Mouse (Mus musculus) ES-Bruce4 (cell line): ENCODE measurements around the gene Rsph6a. TPM values are rescaled to one million over a fixed set of nuclear protein-coding genes. Genes with fewer than 3 reads are reported as not detected.

Experiments
- H3K27ac ChIP-seq: 2 replicates; pipeline ENCODE4 v1.5.1; 2012; ENCODE audit warnings: low read length, inconsistent platforms; ENCODE audit not compliant: insufficient read depth
- H3K27me3 ChIP-seq: 2 replicates; pipeline ENCODE4 v1.6.1; 2012; ENCODE audit warnings: mild to moderate bottlenecking, low read length, inconsistent platforms; ENCODE audit not compliant: control insufficient read depth, poor library complexity, insufficient read depth, severe bottlenecking
- H3K36me3 ChIP-seq: 2 replicates; pipeline ENCODE4 v1.6.1; 2012; ENCODE audit warnings: inconsistent platforms, mild to moderate bottlenecking, low read length, moderate library complexity; ENCODE audit not compliant: control insufficient read depth, poor library complexity, insufficient read depth, severe bottlenecking
- H3K4me1 ChIP-seq: one replicate; pipeline ENCODE4 v1.8.1; 2011; ENCODE audit warnings: low read length; ENCODE audit not compliant: control insufficient read depth, insufficient read depth
- H3K4me3 ChIP-seq: 2 replicates; pipeline ENCODE4 v1.5.1; 2011; ENCODE audit warnings: low read depth, mild to moderate bottlenecking, low read length
- H3K9ac ChIP-seq: 2 replicates; pipeline ENCODE4 v1.6.1; 2012; ENCODE audit warnings: low read depth, mild to moderate bottlenecking, inconsistent platforms; ENCODE audit not compliant: poor library complexity, severe bottlenecking
- H3K9me3 ChIP-seq: replicated peaks from 2 replicates; pipeline ENCODE4 v1.6.1; 2012; ENCODE audit warnings: mild to moderate bottlenecking, low read length, inconsistent platforms; ENCODE audit not compliant: control insufficient read depth, poor library complexity, insufficient read depth, severe bottlenecking
- CTCF ChIP-seq: IDR thresholded peaks from one replicate; pipeline ENCODE4 v1.8.1; 2011; ENCODE audit warnings: low read depth, low read length
- EP300 ChIP-seq: IDR thresholded peaks from 2 replicates; pipeline ENCODE4 v1.6.1; 2011; ENCODE audit warnings: low read depth, low read length; ENCODE audit not compliant: insufficient read depth
- POLR2A ChIP-seq: IDR thresholded peaks from one replicate; pipeline ENCODE4 v1.8.1; 2011; ENCODE audit warnings: low read length; ENCODE audit not compliant: insufficient read depth
- polyA plus RNA-seq: library from polyadenylated mRNA; stranded (reverse); fragments of >200 nt; gene quantifications from 2 replicates; pipeline ENCODE4 v1.2.4, GENCODE M21; 2011; ENCODE audit warnings: low read depth; ENCODE audit not compliant: missing spikeins, insufficient read depth, insufficient read length

Gene Rsph6a
- polyA plus RNA-seq, 1 experiment, result not detected

- peaks cover 12% of the 10 kb centered on the region for H3K36me3 ChIP-seq
- no peak overlapping the region for H3K27ac ChIP-seq
- no peak overlapping the region for H3K4me3 ChIP-seq
- no peak for TF ChIP-seq CTCF
- TF ChIP-seq POLR2A, result no peak
- no peak for TF ChIP-seq EP300
- H3K4me1 ChIP-seq, result peaks cover 2% of the 10 kb centered on the region
- H3K27me3 ChIP-seq, result no peaks in the 10 kb centered on the region
- H3K9me3 ChIP-seq, result no peaks in the 10 kb centered on the region
- H3K9ac ChIP-seq, result no peak overlapping the region
Measured at GRCm38 (mm10) chr7:19080451-19080950, 26.0 kb downstream of the Rsph6a start.

- Histone ChIP-seq H3K27ac (no peak overlapping the region), H3K4me3 (no peak overlapping the region), H3K4me1 (peaks cover 4% of the 10 kb centered on the region), H3K36me3 (peaks cover 12% of the 10 kb centered on the region), H3K9me3 (no peaks in the 10 kb centered on the region), H3K9ac (no peak overlapping the region), H3K27me3 (no peaks in the 10 kb centered on the region)
- TF ChIP-seq CTCF, result no peak
- TF ChIP-seq EP300, result no peak
- no peak for TF ChIP-seq POLR2A
Measured at GRCm38 (mm10) chr7:19082171-19082570, 27.7 kb downstream of the Rsph6a start.

GRCm38 (mm10) chr7:19083096-19083495, 28.6 kb downstream of the Rsph6a start:
- H3K4me3 ChIP-seq, result no peak overlapping the region
- H3K27me3 ChIP-seq, result no peaks in the 10 kb centered on the region
- peaks cover 10% of the 10 kb centered on the region for H3K36me3 ChIP-seq
- H3K9ac ChIP-seq, result no peak overlapping the region
- H3K9me3 ChIP-seq, result no peaks in the 10 kb centered on the region
- H3K27ac ChIP-seq, result no peak overlapping the region
- H3K4me1 ChIP-seq, result peaks cover 4% of the 10 kb centered on the region
- TF ChIP-seq POLR2A, result no peak
- TF ChIP-seq CTCF, result no peak
- no peak for TF ChIP-seq EP300

- peaks cover 9% of the 10 kb centered on the region for H3K36me3 ChIP-seq
- no peak within 1 kb of the TSS for H3K4me3 ChIP-seq
- no peaks in the 10 kb centered on the region for H3K27me3 ChIP-seq
- no peak for TF ChIP-seq CTCF
- TF ChIP-seq EP300, result no peak
- TF ChIP-seq POLR2A, result no peak
- H3K9me3 ChIP-seq, result no peaks in the 10 kb centered on the region
- no peak within 1 kb of the TSS for H3K27ac ChIP-seq
- no peak within 1 kb of the TSS for H3K9ac ChIP-seq
- H3K4me1 ChIP-seq, result peaks cover 4% of the 10 kb centered on the region
Measured at GRCm38 (mm10) chr7:19083701-19084100, 29.2 kb downstream of the Rsph6a start, which contains the start of gene Dmpk. Gene Dmpk, plus strand, starts transcription at chr7:19083849.

GRCm38 (mm10) chr7:19084277-19084771, 29.8 kb downstream of the Rsph6a start:
- TF ChIP-seq POLR2A, result no peak
- no peak for TF ChIP-seq EP300
- TF ChIP-seq CTCF, result no peak
- peaks cover 4% of the 10 kb centered on the region for H3K4me1 ChIP-seq
- no peaks in the 10 kb centered on the region for H3K27me3 ChIP-seq
- no peaks in the 10 kb centered on the region for H3K9me3 ChIP-seq
- peaks cover 9% of the 10 kb centered on the region for H3K36me3 ChIP-seq
- no peak overlapping the region for H3K27ac ChIP-seq
- no peak overlapping the region for H3K4me3 ChIP-seq
- no peak overlapping the region for H3K9ac ChIP-seq

GRCm38 (mm10) chr7:19084921-19085473, 30.5 kb downstream of the Rsph6a start:
- H3K4me3 ChIP-seq, result no peak overlapping the region
- peaks cover 9% of the 10 kb centered on the region for H3K36me3 ChIP-seq
- H3K9me3 ChIP-seq, result no peaks in the 10 kb centered on the region
- H3K9ac ChIP-seq, result no peak overlapping the region
- no peaks in the 10 kb centered on the region for H3K27me3 ChIP-seq
- TF ChIP-seq POLR2A (no peak), CTCF (no peak), EP300 (no peak)
- H3K4me1 ChIP-seq, result peaks cover 4% of the 10 kb centered on the region
- H3K27ac ChIP-seq, result no peak overlapping the region
